Mouse (Mus musculus) left cerebral cortex, postnatal 4 days (tissue): ENCODE measurements around the gene Zfp3. TPM values are rescaled to one million over a fixed set of nuclear protein-coding genes. Genes with fewer than 3 reads are reported as not detected.

ENCODE experiments used
- DNase-seq: peaks from one replicate; pipeline ENCODE4 v3.0.0-alpha.2; 2022
- intact Hi-C: fragments of 180-260 bp; cut with DNase I; formaldehyde crosslinking; loops from one replicate; pipeline ENCODE4 v1.15.1; 2025
- microRNA-seq: library from miRNA; unstranded; fragments of <30 nt; microRNA quantifications from one replicate; pipeline ENCODE4 v1.2.0, GENCODE M21; 2022
- total RNA-seq, 2 experiments: library from RNA; stranded (reverse); gene quantifications; 2 replicates each; pipeline ENCODE4 v1.2.3; 2021

The Zfp3 gene
- total RNA-seq, 2 experiments from 2014 or later: 15.3 to 17.4 TPM

- intact Hi-C loops: no loop called here
- no peak for DNase-seq
Observed at GRCm38 (mm10) chr11:70804395-70804794, 40.4 kb downstream of the Zfp3 start.

- no peak for DNase-seq
- intact Hi-C loops: no loop called here
Observed at GRCm38 (mm10) chr11:70805641-70806175, 41.7 kb downstream of the Zfp3 start.

DNA sequence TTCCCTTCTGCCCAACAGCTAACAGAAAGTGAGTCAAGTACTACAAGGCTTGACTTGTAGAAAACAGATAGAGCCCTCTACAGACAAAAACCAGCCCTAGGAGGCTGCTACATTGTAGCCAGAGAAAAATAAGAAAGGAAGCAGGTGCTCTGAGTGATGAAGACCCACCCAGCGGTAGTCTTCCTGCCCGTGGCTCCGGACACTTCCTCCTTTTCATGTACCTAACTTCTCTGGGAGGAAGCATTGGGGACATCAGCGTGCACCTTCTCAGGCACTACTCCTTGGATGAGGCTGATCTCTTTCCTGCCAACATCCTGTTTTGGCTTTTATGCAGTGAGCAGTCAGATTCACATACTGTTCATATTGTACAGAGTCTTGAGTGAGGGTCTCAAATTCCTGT lies 42.7 kb downstream of the Zfp3 start:
- no peak for DNase-seq

DNA sequence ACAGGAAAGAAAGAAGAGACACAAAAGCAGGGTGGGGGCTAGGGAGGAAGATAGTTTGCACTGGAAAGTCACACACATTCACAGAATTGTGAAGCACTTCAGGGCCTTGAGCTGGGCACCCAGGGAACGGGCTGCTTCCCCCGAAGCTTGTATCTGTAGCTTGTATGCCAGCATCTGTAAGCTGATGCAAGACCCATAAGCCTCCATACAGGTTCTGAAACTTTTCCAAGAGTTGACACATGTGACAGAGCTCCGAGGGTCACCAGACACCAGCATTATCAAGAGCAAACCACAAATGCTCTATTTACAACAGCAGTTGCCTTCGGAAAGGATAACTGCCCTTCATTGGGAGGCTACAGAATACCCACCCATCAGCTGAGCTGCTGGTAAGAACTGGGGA lies 43.6 kb downstream of the Zfp3 start:
- DNase-seq: no peak
- intact Hi-C loops: no loop called here

More for the DNA sequence above, 42.7 kb downstream of the Zfp3 start:
- intact Hi-C loops: no loop called here

- DNase-seq: no peak
- intact Hi-C loops: no loop called here
Observed at GRCm38 (mm10) chr11:70808101-70808500, 44.1 kb downstream of the Zfp3 start.

DNA sequence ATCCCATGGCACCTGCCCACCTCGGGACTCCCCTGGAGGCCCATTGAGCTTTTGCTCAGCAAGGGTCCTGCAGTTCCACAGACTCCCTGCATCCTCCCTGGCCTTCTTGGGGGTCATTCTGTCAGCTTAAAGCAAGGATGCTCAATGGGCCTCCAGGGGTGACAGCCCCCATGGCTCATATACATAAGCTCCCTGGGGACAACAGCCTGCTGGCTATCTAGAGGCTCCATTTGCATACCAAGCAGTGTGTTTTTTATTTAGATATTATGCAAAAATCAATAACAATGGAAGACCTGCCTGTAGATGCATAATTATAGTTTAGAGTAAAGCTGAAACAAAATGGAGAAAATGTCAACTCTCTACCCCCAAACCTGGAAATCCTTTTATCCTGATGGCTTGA lies 45.0 kb downstream of the Zfp3 start:
- DNase-seq: no peak
- intact Hi-C loops: no loop called here

- DNase-seq: peak; percentile 7
- intact Hi-C loops: no loop called here
Observed at GRCm38 (mm10) chr11:70811041-70811440, 47.0 kb downstream of the Zfp3 start.

GRCm38 (mm10) chr11:70811471-70812240 lies 47.6 kb downstream of the Zfp3 start:
- peak; percentile 54 for DNase-seq
- intact Hi-C loops: no loop called here

DNA sequence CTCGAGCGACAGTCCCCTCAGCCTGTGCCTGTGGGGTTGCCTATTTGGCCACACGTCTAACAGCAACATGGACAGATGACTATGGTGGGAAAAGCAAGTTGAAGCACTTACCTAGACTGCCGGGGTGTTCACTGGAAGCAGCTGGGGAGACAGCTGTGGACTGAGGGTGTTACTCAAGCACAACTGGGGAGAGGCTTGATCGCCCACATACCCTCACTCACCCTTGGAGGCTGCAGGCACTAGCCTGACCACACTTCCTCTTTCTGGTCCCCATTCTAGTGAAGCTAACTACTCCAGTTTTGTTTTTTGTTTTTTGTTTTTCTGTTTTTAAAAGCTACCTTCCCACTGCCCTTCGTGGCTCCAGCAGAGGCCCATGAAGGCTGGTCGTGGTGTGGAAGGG lies 48.4 kb downstream of the Zfp3 start, which contains the start of gene Scimp:
Scimp (minus strand) TSS at position 222 of the 400 bp plus-strand sequence.
- DNase-seq: no peak
- intact Hi-C loops: no loop called here

GRCm38 (mm10) chr11:70815071-70815470 lies 51.1 kb downstream of the Zfp3 start:
- intact Hi-C loops: loop anchor here (5.0 kb wide), 1 partner anchor 38 kb away; no protein-coding TSS in a partner anchor
- no peak for DNase-seq

DNA sequence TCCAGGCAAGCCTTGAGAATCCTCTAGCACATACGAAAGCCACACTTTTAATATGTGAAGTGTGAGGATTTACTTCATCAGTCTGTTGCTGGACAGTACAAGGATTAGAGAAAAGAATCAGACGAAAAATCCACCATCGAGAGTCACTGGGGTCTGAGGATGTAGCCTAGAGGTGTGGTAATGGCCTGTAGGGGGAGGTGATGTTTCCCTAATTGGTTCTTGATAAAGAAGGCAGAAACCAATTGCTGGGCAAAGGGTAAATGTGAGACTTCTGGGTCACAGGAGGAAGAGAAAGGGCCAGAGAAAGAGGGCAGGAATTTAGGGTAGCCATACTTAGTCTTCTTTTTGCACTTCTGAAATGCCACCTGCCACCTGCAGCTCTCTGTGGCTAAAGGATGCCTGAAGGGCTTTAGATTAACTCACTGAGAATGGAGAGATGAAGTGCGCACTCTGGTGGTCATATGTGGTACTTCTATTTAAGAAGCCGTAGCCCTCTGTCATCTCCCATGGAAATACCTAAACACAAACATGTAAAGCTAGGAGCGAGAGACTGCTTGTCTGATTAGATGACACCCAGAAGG lies 51.6 kb downstream of the Zfp3 start:
- intact Hi-C loops: loop anchor here (5.0 kb wide), 1 partner anchor 38 kb away; no protein-coding TSS in a partner anchor
- peak; percentile 31 for DNase-seq

- intact Hi-C loops: loop anchor here (5.0 kb wide), 1 partner anchor 39 kb away; no protein-coding TSS in a partner anchor
- no peak for DNase-seq
Observed at GRCm38 (mm10) chr11:70816770-70817169, 52.8 kb downstream of the Zfp3 start.

GRCm38 (mm10) chr11:70820120-70820519 lies 56.1 kb downstream of the Zfp3 start:
- DNase-seq: no peak
- intact Hi-C loops: no loop called here

DNA sequence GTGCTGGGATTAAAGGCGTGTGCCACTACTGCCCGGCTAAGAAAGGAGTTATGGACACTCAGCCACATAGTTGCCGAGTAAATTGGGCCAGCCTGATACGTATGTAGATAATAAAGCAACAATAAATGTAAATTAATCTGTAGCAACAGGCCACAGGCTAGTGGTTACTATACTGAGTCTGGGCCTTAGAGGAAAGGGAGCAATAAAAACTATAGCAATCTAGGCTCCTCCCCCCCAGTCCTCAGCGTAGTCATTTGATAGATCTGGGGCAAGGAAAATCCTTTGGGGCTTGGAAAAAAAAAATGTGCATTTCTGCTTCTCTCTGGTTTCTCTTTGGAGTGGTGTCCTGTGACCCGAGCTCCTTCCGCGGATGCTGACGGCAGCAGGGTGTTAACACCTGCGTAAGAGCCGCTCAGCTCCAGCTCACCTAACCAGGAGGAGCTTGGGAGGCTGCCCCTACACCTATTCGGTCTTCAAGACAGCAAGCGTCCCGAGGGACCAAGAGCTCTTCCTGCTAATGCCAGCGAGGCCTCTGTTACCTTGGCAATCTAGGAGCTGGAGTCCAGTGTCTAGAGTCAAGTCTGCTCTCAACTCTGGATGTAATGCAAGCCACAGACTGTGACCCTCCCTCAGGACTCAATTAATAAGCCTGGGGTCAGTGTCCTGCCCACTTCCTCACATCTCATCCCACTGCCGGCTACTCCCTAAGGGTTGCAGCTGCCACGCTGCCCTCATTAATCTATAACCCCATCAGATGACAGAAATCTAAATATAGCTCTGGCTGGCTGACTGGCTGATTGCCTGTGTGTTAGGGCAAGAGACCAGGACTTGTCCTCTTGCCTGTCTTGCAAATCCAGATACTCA lies 58.0 kb downstream of the Zfp3 start:
- intact Hi-C loops: no loop called here
- peak; percentile 16 for DNase-seq

Small RNA genes lying within 50 kb of the gene (microRNA-seq; reads per million reads assigned to microRNA genes)
- not detected for gene Gm22760

Other genes with a start within 250 kb of the Zfp3 start
- gene Vmo1, start 249.6 kb upstream of the Zfp3 start, total RNA-seq: under 1 TPM in 1 of 2 experiments, not detected in 1; 0.62 TPM
- not detected for gene Gltpd2, start 245.0 kb upstream of the Zfp3 start, total RNA-seq
- 100 to 1,000 TPM; 269 to 276 TPM for gene Psmb6, start 238.8 kb upstream of the Zfp3 start, total RNA-seq
- not detected for gene Gm40193, start 231.3 kb upstream of the Zfp3 start, total RNA-seq
- gene Pld2, start 224.1 kb upstream of the Zfp3 start, total RNA-seq: 10 to 100 TPM; 32.1 to 34.2 TPM
- gene Mink1, start 201.3 kb upstream of the Zfp3 start, total RNA-seq: 100 to 1,000 TPM; 115 to 139 TPM
- gene 4930544D05Rik, start 148.4 kb upstream of the Zfp3 start, total RNA-seq: not detected
- gene Chrne, start 145.0 kb upstream of the Zfp3 start, total RNA-seq: not detected
- under 1 TPM in 1 of 2 experiments, not detected in 1; 0.18 TPM for gene Gp1ba, start 125.1 kb upstream of the Zfp3 start, total RNA-seq
- gene Rnf167, start 117.0 kb upstream of the Zfp3 start, total RNA-seq: 10 to 100 TPM; 52.1 to 52.3 TPM
- gene Slc25a11, start 116.7 kb upstream of the Zfp3 start, total RNA-seq: 10 to 100 TPM; 88.6 to 92.5 TPM
- 100 to 1,000 TPM; 319 to 321 TPM for gene Pfn1, start 109.6 kb upstream of the Zfp3 start, total RNA-seq
- 1 to 10 TPM; 8.1 to 9.3 TPM for gene Eno3, start 107.0 kb upstream of the Zfp3 start, total RNA-seq
- 10 to 100 TPM; 50.6 to 56.8 TPM for gene Spag7, start 94.8 kb upstream of the Zfp3 start, total RNA-seq
- 10 to 100 TPM; 65.7 to 69.5 TPM for gene Camta2, start 76.1 kb upstream of the Zfp3 start, total RNA-seq
- under 1 TPM; 0.30 to 0.77 TPM for gene Inca1, start 64.1 kb upstream of the Zfp3 start, total RNA-seq
- gene Kif1c, start 63.7 kb upstream of the Zfp3 start, total RNA-seq: 10 to 100 TPM; 35.1 to 35.5 TPM
- not detected for gene Scimp, start 48.4 kb downstream of the Zfp3 start, total RNA-seq
- 100 to 1,000 TPM; 126 TPM for gene Rabep1, start 80.6 kb downstream of the Zfp3 start, total RNA-seq
- 10 to 100 TPM; 76.9 to 77.8 TPM for gene Nup88, start 205.8 kb downstream of the Zfp3 start, total RNA-seq
- gene Rpain, start 206.0 kb downstream of the Zfp3 start, total RNA-seq: 10 to 100 TPM; 50.2 to 50.7 TPM
- 100 to 1,000 TPM; 122 to 139 TPM for gene C1qbp, start 218.8 kb downstream of the Zfp3 start, total RNA-seq
- gene Dhx33, start 240.2 kb downstream of the Zfp3 start, total RNA-seq: 10 to 100 TPM; 26.4 TPM